Mouse (Mus musculus) skeletal muscle tissue, adult 2 months (tissue): Measurements from ENCODE around the gene Osbpl9.
A peak's percentile ranks its signal among the peaks of the same experiment; 100 is the strongest.

Source experiments
- DNase-seq: peaks from one replicate; pipeline ENCODE4 v3.0.0-alpha.2; 2012; ENCODE audit warnings: low read depth, low spot score

Osbpl9 gene

GRCm38 (mm10) chr4:109134955-109135354 lies 67.1 kb downstream of the Osbpl9 start:
- DNase-seq: no peak

DNA sequence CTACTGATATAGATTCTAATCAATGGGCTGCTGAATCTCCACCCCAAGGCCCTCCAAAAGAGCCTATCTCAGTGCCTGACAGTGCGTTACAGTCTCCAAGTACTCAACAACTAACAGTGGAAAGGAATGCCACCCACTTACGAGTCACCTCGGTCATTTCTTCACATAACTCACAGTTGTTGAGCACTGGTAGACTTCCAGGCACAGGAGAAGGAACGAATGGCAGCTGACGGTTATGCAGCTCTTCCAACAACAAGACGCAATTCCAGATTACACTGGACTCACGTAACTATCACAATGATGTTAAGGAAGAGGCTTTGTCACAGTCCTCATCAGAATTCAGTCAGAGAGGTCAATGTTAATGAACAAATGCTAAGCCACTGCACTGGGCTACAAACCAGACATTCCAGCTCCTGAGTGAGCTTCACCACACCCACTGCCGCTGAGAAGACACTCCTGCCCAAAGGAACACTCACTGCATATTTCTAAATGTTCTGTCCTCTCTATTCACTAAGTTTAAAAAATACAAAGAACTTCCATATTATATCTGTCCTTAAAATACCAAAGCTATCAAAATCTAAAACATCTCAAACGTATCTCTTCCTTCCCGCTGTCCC lies 70.7 kb downstream of the Osbpl9 start:
- DNase-seq: no peak

GRCm38 (mm10) chr4:109128971-109129370 lies 73.1 kb downstream of the Osbpl9 start:
- peak; percentile 65 for DNase-seq

GRCm38 (mm10) chr4:109128017-109128416 lies 74.1 kb downstream of the Osbpl9 start:
- no peak for DNase-seq

DNA sequence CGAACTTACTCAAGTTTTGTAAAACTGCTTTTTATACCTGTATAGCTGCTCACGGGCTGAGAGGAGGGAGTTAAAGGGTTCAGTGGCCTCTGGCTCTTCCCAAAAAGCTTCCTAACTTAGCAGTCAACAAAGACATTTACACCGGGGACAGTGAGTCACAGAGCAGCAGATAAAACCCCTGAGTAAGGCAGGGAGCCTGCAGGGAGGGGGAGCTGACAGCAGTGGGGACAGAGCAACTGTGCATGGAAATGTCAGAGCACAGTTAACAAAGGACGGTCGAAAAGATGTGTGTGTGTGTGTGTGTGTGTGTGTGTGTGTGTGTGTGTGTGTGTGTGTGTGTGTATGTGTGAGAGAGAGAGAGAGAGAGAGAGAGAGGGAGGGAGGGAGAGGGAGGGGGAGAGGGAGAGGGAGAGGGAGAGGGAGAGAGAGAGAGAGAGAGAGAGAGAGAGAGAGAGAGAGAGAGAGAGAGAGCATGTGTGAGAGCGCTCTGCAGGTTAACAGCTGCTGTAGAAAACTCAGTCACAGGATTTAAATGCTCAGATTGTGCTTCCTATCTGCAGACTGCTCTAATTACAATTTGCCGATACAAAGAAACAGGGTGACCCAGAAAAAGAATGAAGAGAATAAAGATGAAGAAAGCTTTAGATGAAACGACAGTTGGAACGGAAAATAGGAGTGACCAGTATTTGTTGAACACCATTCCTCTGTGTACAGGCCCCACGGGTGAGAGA lies 75.1 kb downstream of the Osbpl9 start:
- no peak for DNase-seq

DNA sequence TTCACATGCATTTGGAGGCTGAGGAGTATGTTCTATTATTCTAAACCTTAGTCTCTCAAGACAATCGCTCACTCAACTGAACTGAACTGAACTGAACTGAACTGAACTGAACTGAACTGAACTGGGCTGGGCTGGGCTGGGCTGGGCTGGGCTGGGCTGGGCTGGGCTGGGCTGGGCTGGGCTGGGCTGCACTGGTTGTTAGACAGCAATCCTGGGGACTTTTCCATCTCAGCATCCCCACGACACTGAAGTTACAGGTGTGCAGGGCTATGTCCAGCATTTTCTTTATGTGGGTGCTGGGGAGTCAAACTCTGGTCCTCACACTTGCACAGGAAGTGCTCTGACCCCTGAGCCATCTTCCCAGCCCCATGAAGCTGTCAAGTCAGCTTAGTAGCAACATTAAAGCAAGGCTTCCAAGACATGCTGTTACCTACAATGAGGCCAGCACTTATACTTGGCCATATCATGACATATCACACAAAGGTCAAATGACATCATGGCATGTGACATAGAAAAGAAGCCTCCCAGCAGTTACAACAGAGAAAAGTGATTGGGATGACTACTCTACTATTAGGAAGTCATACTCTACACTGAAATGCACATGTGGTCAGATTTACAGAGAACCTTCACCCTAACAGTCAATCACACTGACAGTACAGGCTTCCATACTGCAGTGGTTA lies 76.2 kb downstream of the Osbpl9 start:
- no peak for DNase-seq

- DNase-seq: no peak
Observed at GRCm38 (mm10) chr4:109122830-109123555, 79.1 kb downstream of the Osbpl9 start.

GRCm38 (mm10) chr4:109120735-109121134 lies 81.3 kb downstream of the Osbpl9 start:
- DNase-seq: no peak

DNA sequence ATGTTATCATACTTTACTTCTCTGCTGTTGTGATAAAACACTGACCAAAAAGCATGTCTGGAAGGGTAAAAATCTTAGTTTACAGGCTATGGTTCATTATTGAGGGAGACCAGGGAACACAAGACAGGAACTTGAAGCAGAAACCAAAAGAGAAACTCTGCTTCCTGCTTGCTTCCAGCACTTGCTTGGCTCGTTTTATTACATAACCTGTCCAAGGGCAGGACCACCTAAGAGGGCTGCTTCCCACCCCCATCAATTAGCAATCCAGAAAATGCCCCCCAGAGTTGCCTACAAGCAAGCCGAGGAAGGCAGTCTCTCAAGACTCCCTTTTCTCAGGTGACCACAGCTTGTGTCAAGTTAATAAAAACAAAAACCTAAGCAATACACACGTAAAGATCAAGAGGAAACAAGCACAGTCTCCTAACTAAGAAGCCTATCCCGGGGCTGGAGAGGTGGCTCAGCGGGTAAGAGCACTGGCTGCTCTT lies 82.4 kb downstream of the Osbpl9 start:
- no peak for DNase-seq

GRCm38 (mm10) chr4:109118327-109118659 lies 83.8 kb downstream of the Osbpl9 start:
- no peak for DNase-seq

DNA sequence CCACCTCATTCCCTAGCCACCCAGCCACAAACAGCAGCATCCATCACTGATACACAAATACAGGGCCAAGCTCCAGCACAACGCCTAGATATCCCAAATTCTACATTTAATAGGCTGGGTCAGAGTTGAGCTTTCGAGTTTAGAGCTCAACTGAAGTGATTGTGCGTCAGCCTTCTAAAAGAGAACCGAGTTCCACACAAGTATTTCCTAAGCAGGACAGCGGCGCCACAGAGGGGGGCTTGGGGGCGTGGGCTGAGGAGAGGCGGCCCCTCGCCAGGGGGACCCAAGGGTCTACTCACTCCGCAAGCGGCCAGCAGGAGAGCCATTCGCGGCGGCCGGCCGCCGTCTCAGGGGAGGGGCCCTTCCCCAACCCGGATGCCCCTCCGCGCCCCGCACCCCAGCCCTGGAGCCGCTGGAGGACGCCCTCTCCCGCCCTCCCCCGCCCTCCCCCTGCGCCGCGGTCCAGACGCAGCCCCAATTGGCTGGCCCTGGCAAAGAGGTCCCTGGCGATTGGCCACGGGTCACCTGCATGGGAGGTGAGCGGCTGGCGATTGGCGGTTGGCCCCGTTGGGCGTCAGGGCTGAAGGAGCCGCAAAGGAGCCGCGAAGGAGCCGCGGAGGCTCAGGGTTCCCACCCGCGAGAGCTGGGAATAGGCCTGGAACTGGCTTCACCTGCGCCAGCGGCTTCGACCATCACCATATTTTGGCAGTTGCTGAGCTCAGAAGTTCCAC lies 84.3 kb downstream of the Osbpl9 start:
- peak; percentile 79 for DNase-seq

- DNase-seq: no peak
Observed at GRCm38 (mm10) chr4:109116938-109117337, 85.1 kb downstream of the Osbpl9 start.

DNA sequence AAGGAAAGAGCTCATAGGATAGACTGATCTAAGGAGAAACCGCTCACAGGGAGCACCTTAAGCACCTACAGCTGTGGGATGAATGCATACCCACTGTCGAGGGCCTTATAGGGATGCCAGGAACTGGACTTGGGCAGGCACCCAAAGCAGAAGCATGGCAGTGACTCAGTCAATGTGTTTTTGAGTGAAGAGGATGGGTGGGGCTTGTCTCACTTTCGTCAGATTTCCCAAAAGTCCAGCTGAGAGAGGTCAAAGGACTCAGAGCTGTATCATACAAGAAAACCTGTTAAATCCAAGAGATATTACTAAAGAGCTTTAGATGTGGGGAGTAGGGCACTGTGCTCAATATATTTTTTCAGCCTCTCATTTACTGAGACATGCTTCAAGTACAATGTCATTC lies 85.6 kb downstream of the Osbpl9 start:
- DNase-seq: peak; percentile 61

DNA sequence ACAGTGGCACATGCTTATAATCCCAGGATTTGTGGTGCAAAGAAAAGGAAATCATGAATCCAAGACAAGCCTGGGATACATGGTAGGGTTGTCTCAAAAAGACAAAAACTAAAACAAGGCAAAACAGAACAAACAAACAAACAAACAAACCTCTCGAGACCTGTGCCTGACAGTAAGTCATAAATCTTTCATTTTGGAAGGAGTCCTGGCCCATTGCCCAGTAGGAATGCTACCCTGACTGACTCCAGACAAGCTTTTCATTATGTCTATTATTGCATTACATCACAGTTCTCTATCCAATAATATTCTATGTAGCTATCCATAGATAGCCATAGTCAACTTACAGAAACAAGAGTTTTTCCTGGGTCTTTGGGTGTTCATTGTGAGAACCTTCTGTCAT lies 86.3 kb downstream of the Osbpl9 start:
- DNase-seq: no peak

DNA sequence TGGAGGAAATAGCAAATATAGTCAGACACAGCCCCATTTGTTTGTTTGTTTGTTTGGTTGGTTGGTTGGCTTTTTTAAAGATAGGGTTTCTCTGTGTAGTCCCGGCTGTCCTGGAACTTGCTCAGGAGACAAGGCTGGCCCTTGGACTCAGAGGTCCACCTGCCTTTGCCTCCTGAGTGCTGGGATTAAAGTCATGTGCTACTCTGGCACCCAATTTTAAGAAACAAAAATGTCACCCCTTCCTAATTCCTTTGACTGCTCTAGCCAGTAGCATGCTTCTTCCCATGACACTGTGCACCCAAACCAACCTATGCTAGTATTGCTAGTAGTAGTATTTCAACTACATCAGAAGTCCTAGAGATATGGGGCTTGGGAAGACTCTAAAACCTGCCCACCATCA lies 87.8 kb downstream of the Osbpl9 start:
- DNase-seq: no peak

DNA sequence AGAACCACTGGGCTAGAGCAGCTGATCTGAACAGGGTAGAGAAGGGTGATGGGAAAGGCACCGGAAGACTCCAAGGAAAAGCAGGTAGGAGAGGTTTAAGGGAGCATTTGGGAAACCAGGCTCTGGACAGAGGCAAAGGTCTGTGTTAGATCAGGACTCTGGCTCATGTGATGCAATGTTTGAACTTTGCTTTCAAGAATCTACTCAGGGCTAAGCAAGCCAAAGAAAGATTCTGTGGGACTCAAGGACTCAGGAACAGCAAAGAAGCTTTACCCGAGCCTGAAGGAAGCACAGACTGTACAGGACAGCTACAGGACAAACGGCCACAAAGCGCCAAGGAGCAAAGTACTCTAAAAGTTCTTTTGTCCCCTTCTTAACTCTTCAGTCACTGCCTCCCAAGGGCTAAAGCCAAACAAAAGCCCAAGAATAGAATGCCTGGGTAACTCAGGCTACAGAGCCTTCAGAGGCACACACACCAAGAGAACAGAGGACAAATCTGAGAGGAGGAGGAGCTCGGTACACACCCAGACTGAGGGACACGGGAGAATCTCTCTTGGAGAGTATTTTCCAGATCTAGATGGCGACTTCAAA lies 89.1 kb downstream of the Osbpl9 start:
- peak; percentile 38 for DNase-seq

- no peak for DNase-seq
Observed at GRCm38 (mm10) chr4:109110978-109111377, 91.1 kb downstream of the Osbpl9 start.

- no peak for DNase-seq
Observed at GRCm38 (mm10) chr4:109109686-109110085, 92.4 kb downstream of the Osbpl9 start.

DNA sequence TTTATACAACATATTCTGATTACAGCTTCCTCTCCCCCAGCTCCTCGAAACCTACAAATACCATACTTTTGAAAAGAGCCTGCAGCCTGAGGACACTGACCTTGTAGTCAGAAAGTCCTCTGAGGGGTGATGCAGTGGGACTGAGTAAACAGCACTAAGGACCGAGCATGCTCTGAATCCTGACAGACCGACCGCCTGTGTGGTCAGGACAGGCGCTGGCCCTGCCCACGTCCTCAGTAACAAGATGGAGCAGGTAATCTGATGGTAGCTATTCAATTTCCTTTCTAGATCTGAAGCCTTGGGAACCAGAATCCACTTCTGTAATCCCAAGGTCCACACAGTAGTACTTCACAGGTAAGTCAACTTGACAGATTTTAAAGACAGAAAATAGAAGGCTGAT lies 93.1 kb downstream of the Osbpl9 start:
- DNase-seq: no peak

DNA sequence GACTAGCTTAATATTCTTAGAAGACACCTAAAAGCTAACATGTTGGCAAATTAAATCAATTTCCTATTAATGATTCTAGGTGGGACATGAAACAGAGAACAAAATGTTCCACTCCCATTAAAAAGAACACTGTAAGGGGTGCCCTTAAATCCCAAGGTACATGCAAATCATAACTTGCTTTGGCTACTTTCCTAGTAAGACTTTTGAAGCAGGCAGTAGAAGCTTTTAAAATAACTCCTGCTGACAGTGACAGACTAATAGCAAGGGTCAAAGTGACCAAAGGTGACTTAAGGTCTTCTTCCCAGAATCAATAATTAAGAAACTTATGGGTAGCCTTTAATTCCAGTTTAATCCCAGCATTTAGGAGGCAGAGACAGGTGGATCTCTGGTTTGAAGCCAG lies 95.5 kb downstream of the Osbpl9 start:
- peak; percentile 32 for DNase-seq

- peak; percentile 53 for DNase-seq
Observed at GRCm38 (mm10) chr4:109106034-109106433, 96.0 kb downstream of the Osbpl9 start.
